Mouse (Mus musculus): ENCODE data around the gene Gramd4.
"Not testable (repeated sequence)": the region's sequence is repeated elsewhere in the genome, so short reads cannot be mapped to it uniquely, and the experiment has no call there.

The Gramd4 gene

DNA sequence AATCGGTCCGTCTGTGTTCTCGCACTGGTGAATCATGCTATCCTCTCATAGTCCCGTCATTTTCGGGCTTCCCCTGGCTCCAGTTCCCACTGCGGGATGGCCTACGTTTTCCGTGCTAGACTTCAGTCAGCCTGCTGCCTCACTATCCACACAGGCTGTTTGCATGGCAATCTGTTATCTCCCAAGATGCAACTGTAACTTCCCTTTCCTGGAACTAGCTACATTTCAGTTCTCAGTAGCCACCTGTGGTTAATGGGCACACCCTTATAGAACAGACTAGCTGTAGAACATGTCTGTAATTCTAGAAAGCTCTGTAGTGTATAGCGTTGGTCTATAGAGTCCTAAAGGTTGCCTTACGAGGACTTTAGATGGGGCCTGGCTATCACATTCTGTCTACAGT is 6.3 kb upstream of the Gramd4 start:
- no peak for DNase-seq (ENCODE audit: low read depth)

DNA sequence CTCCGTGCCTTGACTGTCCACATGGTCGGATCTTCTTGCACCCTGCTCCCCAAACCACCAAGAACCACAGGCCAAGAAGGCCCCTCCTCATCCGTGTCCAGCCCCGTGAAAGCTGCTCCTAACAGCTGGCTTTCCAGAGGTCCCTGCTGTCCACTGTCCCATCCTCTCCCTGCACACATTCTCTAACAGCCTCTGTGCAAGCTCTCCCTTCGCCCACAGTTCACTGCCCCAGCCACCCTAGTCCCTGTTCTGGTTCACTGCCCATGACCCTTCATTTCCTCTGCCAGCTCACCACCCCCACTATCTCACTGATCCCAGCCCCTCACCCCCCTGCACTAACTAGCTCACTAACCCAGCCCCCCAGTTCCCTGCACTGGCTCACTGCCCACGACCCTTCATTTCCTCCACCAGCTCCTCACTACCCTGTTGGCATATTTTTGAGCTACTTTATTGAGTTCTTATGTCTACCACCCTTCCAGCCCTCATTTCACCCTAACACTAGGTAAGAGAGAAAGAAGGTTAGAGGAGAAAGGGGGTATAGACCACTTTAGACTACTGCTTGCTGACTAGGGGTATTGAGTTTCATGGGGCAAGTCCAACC is 5.5 kb upstream of the Gramd4 start:
- no peak for DNase-seq (ENCODE audit: low read depth)

DNA sequence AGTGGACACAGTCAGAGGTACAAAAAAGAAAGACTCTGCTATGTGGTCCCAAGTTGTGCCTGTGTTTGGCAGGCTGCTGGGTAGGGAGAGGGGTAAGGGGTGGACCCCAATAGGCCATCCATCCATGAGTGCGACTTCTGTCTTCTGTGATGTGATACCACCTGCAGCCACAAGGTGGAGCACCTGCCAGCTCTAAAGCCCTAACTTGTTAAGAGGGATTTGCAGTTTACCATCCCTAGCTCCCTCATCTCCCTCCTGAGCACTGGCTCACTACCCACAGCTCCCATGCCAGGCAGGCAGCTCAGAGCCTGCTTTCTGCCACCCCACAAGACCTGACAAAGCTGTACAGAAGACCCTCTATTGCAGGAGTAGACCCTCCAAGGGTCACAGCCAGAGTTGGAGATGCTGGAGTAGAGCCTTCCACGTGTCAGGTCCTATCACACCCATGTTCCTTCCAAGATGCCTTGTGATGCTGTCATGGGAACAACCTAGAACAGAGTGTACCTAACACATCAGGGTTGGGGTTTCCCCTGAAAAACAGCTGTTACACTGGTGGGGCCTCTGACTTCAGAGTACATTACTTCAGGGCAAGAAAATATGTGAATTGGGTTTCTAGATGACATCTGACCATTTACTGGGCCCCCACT is 3.5 kb upstream of the Gramd4 start:
- no peak for DNase-seq (ENCODE audit: low read depth)

DNA sequence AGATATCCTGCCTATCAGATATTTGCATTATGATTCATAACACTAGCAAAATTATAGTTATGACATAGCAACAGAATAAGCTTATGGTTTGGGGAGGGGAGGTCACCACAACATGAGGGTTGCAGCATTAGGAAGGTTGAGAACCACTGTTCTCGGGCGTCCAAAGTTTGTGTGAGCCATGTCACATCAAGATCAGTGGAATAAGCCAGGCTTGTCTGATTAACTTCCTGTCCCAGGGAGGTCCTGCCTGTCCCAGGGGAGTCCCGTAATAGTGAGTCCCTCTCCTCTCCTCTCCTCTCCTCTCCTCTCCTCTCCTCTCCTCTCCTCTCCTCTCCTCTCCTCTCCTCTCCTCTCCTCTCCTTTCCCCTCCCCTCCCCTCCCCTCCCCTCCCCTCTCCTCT is 2.6 kb upstream of the Gramd4 start:
- DNase-seq (ENCODE audit: low read depth) = not testable (repeated sequence)

DNA sequence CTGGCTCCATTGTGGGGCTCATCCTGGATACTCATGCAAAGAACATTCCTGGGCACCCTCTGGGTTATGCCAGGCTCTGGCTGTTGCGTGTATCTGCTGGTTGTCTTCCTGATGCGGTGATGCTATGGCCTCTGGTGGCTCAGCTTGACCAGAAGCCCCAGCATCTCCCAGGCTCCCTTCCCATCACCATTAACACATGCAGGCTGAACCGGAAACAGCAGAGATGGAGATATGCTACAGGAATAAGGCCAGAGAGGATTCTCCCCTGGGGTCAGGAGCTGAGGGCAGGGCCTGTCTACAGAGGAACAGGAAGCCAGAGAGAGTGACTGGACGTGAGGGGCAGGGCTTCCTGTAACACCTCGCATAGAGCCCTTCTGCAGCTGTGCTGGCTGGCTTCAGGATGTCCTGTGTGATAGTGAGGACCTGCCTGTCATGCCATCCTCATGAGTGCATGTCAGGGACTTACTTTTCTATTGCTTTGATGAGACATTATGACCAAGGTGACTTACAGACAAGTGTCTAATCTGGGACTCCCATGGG is 1.2 kb upstream of the Gramd4 start:
- no peak for DNase-seq (ENCODE audit: low read depth)

DNA sequence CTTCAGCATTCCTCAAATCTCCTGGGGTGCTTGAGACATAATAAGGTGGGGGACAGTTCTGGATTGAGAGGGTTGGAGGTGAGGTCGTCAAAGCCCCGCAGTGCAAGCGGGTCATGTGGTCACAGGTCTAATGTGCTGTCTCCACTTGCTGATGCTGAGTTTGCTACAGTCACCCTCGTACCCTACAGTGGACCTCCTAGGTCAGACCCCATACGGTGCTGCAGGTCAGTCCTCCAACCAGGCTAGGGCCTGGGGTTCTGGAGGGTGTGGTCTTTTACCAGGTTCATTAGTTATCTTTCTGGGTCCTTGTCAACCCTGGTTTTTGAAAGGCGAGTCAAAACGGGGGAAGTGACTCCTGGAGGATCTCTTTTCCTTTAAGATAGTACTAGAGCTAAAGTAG is 413 bp downstream of the Gramd4 start:
- DNase-seq (ENCODE audit: low read depth) = no peak

DNA sequence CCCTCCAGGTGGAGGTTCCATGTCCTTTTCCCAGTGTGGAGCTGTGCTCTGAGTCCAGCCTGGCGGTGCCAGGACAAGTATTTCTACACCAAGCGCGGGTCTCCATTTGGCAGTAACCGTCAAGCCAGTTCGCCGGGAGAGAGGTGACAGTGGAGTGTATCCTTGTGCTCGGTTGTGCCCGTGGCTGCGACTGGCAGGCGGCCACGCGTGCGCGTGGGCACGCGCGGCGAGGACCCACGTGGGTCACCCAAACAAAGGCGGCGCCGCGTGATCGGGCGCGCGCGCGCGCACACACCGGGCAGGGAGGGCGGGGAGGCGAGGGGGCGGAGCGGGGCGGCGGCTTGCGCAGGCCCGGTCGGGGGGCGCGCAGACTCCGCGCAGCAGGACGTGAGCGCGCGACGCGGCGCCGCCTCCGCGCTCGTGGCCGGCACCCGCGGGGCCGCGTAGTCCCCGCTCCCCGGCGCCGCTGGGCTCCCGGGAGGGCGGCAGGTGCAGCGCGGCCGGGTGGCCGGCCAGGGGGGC is 960 bp downstream of the Gramd4 start:
- peak; percentile 60 for DNase-seq (ENCODE audit: low read depth)

DNA sequence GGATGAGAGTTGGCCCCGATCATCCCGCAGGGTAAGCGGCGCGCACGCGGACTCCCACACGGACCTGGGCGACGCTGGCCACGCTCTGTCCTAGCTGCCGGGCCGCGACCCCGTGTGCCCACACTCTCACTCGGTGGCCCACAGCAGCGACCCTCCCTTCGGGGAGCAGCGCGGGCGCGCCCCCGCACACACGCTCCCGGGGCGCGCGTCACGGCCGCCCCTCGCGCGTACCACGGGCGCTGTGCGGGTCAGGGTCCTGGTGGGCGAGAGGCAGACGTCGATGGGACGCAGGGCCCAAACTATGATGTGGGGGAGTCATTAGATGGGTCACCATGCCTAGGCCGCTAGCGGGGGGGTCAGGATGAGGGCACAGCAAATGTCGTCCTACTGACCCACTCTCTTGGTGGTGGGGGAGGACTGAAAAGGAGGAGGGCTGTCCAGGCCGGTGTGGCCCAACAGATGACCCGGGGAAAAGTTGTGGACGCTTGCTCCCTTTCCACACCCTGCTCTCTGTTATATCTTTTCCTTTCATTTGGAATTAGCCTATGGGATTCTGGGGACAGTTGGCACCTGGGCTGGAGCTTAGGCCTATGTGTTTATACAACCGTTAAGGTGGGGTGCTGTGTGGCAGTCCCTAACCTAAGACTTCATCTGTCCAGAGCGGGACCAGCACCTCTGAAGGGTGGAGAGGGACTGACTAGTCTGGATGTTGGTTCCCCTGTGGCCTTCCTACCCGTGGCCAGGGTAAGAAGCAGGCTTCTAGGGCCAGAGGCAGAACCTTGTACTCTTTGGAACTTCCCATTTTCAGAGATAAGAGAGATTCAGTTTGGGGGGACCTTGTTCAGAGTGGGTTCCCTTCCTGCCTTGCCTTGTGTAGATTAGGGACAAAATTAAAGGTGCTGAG is 1.7 kb downstream of the Gramd4 start:
- DNase-seq (ENCODE audit: low read depth) = no peak

DNA sequence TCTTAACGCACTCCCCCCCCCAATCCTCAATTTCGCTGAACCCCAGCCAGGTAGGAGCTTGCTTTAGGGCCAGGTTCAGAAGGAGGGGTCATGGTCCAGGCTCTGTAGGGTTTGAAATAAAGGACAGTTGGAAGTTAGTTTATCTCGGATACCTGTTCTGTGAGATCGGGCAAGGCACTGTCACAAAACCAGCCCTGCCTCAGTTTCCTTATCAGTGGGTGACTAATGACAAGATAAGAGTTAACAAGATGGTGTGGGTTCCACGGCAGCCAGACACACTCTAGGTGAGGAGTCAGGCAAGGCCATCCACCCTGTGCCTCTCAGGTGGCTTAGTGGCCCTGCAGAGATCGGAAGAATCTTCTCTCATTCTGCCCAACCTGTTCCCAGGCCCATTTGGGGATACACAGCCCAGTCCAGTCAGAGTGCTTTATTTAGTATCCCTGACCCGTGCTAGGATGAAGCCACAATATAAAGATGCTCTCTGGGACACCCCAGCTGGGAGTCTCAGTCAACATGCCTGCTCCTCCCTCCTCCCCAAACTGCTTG is 2.4 kb downstream of the Gramd4 start:
- no peak for DNase-seq (ENCODE audit: low read depth)

DNA sequence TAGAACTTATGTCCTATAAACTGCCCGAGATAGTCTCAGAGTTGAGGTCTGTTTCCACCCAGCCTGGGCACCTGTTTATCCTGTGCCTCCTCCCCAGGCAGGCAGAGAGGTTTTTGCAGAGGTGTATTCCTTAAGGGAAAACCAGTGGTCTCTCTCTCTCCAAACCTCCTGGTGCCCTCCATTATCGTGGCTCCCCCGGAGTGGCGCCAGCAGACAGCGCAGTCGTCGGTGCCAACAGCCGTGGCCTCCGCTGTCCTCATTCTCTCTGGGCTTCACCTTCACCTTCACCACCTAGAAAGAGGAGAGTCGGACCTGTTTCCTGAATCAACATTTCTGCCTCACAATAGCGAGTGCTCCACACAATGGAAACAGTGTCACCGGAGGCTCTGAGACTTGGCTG is 3.1 kb downstream of the Gramd4 start:
- no peak for DNase-seq (ENCODE audit: low read depth)

DNA sequence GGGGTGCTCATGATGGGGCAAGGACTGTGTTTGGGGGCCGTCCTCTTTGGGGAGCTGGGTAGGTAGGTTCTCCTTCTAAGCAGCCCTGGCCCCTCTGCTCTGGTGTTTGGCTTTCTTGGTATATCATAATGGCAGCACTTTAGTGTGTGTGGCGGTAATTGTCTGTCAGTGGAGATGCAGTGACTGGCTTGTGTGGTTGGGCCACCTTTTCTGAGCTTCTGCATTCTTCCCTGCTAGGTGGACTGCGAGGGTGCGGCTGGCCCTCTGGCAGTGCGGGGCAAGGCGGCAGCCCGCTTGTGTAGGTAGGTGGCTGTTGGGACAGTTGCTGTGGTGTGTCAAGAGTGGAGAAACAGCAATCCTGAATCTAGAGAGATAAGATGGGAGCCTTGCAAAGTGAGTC is 3.7 kb downstream of the Gramd4 start:
- DNase-seq (ENCODE audit: low read depth) = no peak

DNA sequence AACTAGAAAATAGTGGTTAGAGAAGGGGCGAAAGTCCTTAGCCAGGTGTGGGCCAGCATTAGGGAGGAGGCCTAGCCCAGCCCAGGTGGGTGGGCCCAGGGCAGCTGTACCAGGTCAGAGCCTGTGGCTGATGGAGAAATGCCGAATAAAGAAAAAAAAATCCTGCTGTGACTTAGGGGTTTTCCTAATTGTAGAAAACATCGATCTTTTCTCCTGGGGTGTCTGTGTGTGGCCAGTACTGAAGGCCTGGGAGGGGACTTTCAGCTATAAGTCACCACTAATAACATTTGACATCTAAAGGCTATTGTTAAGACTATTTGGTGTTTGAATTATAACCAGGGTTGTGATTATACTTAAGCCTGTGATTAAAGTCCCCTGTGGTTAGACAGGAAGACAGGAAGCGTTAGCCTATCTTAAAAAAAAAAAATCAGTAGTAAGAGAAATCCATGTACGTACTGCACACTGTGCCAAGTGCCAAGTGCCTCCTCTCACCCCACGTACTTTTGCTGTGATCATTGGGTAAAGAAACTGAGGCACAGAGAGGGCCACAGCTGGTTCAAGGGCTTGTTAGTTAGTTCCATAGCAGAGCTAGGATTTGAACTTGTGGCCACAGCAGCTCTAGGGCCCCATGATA is 4.5 kb downstream of the Gramd4 start:
- DNase-seq (ENCODE audit: low read depth) = no peak

DNA sequence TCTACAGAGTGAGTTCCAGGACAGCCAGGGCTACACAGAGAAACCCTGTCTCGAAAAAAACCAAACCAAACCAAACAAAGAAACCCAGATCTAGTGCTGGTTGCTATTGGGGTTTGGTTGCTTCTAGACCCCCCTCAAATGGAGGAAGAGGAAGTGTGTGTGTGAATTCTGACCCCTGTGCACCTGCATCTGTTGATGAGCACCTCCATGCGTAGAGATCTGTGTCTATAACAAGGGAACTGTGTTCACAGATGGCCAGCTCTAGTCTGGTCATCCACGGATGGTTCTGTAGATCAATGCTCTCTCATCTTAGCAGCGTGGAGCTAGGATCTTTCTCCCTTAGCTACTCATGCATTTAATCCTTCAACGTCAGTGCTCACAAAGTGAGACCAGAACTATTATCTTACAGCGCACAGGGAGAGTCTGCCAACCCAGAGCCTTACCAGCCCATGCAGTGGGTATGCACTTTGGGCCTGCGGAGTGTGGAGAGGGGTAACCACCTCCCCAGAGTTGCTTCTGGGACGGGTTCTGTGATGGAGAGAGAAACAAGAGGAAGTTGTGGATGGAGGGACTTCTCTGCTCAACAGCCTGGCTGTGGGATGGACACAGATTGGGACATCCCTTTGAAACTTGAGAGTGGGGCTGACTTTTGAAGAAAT is 6.8 kb downstream of the Gramd4 start:
- no peak for DNase-seq (ENCODE audit: low read depth)

DNA sequence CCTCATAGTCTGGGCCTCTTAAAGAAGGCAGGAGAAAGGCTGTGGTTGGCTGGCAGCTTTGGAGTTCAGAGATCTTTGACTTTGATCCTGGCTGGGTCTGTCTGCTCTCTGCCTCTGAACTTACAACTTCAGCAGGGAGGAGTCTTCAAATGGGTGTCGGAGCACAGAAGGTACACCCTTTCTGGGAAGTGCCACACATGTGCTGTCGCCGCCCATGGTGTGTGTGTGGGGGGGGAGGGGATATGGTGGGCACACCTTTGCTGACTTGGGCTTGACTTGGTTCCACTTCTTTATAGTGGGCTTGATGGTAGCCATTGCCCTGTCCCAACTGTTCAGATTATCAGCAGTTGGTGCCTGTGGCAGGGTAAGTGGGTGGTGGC is 7.3 kb downstream of the Gramd4 start:
- DNase-seq (ENCODE audit: low read depth) = no peak

DNA sequence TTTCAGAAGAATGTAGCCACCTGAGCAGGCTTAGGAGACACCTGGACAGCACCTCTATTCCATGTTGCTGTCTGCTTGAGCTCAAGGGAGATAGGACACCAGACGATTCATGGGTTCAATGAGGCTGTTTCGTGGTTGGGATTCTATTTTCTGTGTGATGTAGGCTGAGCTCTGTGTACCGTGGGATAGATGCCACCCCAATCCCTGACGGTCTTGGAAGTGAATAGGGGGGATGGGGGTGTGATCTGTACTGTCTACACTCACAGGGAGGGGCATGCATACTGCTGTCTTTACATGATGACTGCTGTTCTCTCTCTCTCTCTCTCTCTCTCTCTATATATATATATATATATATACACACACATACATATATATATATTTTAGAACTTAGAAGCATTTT is 7.9 kb downstream of the Gramd4 start:
- no peak for DNase-seq (ENCODE audit: low read depth)

DNA sequence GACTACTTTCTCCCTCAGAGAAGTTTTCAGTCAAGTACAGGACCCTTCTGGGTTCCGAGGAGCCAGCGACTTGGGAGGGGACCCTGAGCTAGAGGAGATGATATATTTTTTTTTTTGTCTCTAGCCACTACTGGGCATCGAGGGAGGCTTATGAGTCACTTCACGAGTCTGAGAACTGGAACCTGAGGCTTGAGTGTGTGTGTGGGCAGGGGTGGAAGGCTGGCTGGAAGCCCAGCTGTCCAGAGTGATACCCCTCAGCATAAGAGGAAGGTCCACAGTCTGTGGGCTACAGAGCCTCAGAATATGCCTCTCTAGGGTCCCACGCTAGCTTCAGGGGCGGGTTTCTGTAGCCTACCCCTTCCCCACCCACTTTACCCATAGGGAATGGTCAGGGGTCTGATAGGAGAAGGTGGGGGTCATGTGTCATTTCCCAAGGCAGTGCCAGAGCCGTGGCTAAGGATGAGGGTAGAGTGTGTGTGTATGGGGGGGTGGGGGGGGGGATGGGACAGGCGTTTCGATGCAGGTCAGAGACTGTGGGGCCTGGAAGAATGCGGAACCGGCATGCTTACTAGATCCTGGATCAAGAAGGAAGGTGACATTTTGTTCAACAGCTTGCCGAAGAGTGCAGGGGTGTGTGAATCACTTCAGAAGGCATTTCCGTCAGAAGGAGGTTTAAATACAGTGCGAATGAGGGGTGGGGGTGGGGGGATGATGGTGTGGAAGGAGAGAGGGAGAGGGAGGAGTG is 9.5 kb downstream of the Gramd4 start:
- DNase-seq (ENCODE audit: low read depth) = peak; percentile 69

DNA sequence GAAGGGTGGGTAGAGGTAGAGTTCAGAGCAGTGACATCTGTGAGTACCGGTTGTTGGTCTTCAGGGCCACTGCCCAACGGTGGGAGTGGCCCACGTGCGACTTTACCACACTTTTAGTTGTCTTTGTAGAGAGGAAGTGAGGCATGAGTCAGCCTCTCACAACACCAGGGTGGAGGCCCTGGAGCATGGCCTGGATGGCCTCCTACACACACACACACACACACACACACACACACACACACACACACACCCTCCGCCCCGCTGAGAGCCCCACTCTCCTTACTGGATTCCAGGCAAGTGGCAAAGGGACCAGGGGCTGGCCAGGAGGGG is 10.1 kb downstream of the Gramd4 start:
- peak; percentile 68 for DNase-seq (ENCODE audit: low read depth)

DNA sequence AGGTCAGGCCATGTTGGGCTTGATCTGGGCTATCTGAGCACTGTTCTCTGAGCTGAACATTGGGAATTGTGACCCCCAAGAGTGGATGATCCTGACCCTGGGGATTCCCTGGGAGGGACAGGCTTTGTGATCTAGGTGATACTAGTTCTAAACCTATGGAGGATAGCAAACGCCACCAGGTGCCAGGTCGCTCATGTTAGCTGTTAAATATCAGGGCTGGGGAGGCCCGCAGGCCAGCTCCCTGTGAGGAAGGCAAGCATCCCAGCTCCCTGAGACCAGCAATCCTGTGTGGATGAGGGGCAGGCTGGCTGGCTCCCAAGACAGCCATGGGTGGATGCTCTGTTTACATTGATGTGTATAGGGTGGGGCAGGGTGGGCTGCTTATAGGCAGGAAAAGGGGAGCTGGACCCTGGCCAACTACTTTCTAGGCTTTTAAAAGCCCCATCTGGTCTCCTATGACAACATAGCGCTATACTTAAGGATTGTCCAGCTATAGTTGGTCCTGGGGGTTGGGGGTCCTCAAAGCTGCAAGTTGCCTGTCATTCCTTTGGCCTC is 10.5 kb downstream of the Gramd4 start:
- no peak for DNase-seq (ENCODE audit: low read depth)

DNA sequence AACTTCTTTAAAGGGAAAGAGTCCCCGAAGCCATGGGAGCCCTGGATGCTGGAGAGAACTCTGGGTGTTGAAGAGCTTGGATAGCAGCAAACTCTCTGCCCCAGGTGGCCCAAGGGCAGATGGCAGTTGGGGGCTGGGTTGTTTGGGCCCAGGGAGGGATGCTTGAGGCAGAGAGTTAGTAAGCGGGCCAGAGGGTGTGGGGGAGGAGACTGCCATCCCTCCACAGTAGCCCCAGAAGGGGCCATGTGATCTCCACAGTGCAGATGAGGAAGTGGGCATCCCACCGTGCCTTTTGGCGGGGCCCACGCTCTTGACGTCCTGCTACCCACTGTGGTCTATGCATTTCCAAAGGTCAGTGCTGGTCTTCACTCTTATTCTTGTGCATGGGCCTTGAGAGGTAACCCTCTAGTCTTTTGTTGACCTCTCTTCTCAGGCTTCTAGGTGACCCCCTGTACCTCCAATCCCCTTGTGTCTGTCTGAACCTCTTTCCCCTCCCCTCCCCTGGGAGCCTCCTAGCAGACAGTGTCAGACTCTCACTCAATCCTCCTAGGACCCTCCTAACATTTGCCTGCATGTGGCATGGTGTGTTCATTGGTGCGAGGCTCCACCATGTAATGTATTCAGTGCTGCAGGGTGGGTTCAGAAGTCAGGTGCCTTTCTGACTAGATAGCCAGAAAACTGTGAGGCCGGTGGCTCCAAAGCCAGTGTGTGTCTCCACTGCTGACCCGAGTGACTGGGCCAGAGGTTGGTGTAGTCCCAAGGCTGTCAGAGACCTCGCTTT is 11.7 kb downstream of the Gramd4 start:
- DNase-seq (ENCODE audit: low read depth) = no peak

DNA sequence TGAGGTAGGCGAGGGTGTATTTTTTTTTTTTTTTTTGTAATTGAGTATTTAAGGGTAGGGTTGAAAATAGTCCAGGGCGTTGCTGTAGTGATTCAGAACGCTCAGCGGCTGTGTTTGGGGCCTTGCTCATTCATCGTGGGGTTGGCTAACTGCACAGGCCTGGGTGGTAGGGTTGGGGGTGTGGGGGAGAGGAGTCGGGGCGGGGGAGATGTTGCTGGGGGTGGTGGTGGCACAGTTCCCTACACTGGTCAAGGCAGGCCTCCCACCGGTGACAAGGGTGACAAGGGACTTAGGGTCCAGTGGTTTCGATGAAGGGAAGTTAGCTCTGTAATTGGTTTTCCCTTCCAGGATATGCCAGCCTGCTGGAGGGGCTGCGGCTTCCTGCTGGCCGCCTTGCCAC is 12.9 kb downstream of the Gramd4 start:
- no peak for DNase-seq (ENCODE audit: low read depth)

Data from fibroblast of lung, adult 2 months (primary cell).